Mouse (Mus musculus) hindlimb bud, embryonic 11.5 days (tissue): ENCODE results near the gene Sidt1.

Experiments
- DNase-seq: peaks from one replicate; pipeline ENCODE4 v3.0.0-alpha.2; 2012; ENCODE audit warnings: low read depth, low spot score; ENCODE audit errors: extremely low spot score

Gene Sidt1

GRCm38 (mm10) chr16:44253797-44254634 lies 79.0 kb downstream of the Sidt1 start:
- no peak for DNase-seq

DNA sequence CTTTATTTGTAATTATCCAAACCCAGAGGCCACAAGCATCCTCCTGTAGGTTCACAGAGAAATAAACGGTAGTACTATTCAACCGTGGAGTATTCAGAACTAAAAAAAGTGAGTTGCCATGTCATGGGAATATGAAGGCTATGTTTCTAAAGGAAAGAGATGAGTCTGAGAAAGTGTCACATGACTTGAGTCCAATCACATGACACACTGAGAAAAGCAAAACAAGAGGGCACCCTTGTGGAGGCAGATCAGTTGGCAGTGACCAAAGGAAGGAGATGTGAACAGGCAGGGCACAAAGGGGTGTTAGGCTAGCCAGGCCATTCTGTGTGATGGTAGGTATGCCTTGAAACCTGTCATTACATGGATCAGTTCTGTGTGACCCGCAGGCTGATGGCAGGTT lies 80.3 kb downstream of the Sidt1 start:
- no peak for DNase-seq

DNA sequence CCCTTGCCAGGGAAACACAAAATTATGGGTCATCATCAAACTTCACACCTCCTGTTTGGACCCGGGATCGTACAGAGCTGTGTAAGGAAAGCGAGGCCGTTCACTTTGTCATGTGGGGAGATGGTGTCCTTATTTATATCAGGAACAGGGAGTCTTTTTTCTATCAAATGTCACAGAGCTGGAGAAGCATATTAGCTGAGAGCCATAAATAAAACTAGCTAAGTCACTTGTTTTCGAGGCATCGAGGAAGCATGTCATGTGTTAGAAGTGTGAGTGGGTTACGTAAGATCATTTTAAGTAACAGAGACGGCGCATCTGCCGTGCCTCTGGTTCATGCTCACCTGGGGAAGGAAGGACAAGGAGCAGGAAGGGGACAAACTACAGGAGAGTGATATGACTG lies 83.0 kb downstream of the Sidt1 start:
- DNase-seq, result no peak

DNA sequence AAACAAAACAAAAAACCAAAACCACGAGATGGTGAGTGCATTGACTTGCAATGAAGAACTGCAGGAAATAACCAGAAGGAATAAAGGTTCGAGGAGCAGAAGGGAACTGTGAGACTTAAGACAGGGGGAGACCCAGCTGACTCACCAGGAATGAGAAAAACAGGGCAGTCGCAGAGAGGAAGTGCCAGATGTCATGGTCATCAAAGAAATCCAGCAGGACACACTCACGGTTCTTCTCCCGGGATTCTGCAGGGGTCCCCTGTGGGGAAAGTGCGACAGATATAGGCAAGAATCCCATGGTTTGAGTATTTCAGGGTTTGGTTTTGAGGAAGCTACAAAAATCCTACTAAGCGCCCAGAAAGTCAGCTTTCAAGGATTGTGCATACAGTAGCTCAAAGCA lies 89.7 kb downstream of the Sidt1 start:
- no peak for DNase-seq

DNA sequence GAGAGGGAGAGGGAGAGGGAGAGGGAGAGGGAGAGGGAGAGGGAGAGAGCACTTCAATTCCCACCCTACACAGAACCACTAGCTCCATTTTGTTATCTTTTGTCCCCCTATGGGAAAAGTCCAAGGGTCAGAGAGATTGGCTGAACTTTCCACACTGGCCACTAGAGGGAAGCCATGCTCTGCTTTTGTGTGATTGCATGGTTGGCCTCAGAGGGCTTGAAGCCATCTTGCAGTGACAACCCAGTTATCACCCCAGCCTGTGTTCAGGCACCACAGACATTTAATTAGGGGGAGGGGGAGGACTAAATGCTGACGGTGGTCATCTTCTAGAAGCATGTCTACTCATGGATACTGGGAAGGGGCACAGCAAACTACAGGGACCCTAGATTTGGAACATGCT lies 90.4 kb downstream of the Sidt1 start:
- DNase-seq, result peak; percentile 47

GRCm38 (mm10) chr16:44240406-44240805 lies 92.6 kb downstream of the Sidt1 start:
- DNase-seq, result no peak

DNA sequence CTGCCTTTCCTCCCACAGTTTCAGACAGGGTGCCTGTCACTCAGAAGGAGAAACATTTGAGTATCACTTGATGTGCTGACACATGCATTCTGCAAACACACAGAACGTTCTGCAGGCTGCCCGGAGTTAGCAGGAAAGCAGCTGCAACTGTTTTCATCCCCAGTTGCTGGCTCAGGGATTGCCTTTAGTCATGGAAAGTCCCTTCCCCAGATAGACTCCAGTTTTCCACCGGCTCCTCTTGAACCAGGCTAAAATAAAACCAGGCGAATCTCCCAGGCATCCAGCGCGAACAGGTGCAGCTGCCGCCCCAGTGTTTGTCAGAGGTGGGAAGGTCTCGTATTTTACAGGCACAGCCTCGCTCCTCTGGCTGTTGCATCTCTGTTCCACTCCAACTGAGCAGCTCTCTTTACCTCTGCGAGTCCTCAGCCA lies 94.1 kb downstream of the Sidt1 start:
- DNase-seq, result no peak

- DNase-seq, result no peak
These were observed 95.2 kb downstream of the Sidt1 start for GRCm38 (mm10) chr16:44237836-44238235.

- DNase-seq, result no peak
These were observed 100.0 kb downstream of the Sidt1 start for GRCm38 (mm10) chr16:44233019-44233418.

DNA sequence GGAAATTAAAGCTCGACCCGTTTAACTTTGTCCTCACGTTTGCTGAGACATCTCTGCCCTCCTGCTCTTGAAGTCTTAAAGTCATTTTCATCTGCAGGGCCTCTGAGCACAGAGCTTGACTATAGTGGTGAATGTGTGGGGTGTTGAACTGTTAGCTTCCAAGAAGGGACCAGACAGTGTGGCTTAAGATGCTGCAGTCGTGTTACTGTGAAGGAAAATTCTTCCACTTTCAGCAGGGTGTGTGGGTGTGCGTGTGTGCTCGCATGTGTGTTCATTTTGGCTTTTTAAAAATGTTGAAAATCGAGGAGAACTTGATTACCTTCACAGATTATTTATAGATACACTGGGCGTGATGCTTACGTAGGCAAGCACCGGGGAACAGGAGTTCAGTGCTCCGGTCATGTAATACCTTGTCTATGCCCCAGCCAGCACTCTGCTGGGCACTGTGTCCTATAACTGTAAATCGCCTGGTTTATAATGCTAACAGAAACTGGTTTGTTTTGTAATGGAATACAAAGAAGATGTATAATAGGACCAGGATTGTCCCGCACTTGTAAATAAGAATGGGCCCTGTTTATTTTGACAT lies 106.2 kb downstream of the Sidt1 start:
- no peak for DNase-seq

GRCm38 (mm10) chr16:44221463-44221862 lies 111.5 kb downstream of the Sidt1 start:
- no peak for DNase-seq

GRCm38 (mm10) chr16:44216417-44216816 lies 116.6 kb downstream of the Sidt1 start:
- DNase-seq, result no peak

DNA sequence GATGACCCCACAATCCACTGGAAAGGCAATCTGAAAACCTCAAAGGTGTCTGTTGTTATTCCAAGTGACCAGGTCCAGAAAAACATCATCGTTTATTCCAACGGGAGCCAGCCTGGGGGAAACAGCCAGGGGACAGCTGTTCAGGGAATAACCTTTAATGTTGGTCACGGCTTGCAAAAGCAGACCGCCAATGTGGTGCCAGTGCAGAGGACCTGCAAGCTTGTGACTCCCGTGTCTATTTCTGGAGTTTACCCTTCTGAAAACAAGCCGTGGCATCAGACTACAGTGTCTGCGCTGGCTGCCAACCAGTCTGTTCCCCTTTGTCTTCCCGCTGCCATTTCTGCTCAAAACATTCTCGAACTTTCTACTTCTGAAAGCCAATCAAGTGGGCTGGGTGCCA lies 117.5 kb downstream of the Sidt1 start:
- no peak for DNase-seq

GRCm38 (mm10) chr16:44212703-44213102 lies 120.3 kb downstream of the Sidt1 start:
- no peak for DNase-seq

- no peak for DNase-seq
These were observed 122.0 kb downstream of the Sidt1 start for GRCm38 (mm10) chr16:44211054-44211414.

DNA sequence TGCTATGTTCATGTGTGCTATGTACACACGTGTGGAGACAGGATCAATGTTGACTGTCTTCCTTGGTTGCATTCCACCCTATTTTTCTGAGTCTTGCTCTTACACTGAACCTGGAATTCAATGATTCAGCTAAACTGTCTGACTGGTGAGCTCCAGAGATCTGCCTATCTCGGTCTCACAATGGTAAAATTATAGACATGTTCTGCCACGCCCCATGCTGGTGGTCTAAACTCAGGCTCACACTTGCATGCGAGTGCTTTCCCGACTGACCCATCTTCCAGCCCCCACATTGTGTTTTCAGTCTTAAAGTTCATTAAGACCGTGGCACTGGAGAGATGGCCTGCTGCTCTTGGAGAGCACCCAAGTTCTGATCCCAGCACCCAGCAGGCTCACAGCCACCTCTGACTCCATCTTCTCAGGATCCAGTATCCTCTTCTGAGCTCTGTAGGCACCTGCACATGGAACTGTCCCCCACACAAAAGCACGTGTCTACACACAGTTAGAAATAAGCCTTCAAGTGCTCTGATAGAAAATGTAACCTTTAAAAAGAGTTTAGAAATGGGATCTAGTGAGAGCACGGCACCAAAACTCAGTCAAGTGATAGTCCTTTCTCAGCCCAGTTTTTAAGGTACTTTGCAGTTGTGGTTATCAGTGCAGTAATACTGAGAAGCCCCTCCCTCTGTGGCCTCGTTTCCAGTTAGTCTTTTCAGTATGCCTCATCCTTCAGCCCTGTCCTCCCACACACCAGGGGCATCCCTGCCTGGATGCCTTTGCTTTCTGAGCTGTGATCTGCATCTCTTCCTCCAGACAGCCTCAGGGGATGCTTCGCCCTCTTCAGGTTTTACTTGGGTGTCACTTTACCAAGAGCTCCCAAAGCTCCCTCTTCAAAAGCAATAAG lies 122.6 kb downstream of the Sidt1 start:
- no peak for DNase-seq

DNA sequence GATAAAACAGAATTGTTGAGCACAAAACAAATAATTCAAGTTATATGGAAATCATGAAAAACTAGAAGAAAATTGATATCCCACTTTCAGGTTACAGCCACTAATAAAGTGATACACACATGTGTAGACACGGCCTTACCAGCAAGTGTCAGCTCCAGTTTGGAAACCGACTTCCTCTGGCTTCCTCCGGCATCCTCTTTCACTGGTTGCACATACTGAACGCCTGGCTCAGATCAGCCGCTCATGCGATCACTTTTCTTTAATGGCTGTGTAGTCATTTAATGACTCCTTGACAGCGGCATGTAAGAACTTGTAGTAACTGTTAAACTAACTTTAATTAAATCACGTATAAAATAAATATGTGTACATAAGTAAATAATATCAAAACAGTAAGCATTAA lies 127.0 kb downstream of the Sidt1 start:
- DNase-seq, result no peak

DNA sequence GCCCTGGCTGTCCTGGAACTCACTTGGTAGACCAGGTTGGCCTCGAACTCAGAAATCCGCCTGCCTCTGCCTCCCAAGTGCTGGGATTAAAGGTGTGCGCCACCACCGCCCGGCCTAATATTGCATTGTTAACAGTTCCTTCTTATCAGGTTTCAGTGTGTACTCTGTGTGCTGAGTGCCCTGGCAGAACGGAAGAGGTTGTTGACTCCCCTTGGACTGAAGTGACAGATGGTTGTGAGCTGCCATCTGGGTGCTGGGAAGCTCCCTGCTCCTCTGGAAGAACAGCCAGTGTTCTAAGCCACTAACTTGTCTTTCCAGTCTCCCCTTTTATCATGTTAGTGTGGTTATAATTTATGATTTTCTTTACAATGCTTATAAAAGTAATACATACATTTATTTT lies 128.7 kb downstream of the Sidt1 start:
- no peak for DNase-seq

DNA sequence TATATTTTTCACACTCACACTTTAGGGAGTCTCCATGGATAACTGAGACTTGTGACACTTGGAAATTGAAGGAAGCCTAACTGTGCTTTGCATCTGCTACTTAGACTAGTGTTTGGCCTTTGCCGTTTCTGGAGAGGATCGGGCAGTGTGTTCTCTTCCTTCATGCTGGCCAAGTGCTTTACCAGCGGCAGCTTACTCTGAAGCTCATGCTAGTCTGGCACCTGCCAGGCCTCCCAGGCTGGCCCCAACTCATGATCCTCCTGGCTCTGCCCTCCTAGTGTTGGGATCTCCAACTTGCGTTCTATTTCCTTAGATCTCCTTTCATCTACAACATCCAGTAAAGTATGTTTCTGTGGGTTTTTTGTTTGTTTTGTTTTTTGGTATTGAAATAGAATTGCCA lies 132.8 kb downstream of the Sidt1 start:
- no peak for DNase-seq

GRCm38 (mm10) chr16:44199066-44199703 lies 133.8 kb downstream of the Sidt1 start:
- DNase-seq, result no peak

- no peak for DNase-seq
These were observed 142.0 kb downstream of the Sidt1 start for GRCm38 (mm10) chr16:44190968-44191367.
